8 mouse cellular contexts compared by ENCODE assay signal in genomic region chr8:125254188-125255005, GRCm38 (mm10).
DNase-seq lines count a peak whose midpoint lies in the region; ATAC-seq and TF ChIP-seq lines count a peak whose summit lies in the region.

No protein-coding gene starts in this region.

- no peaks in the 10 kb centered on the region for H3K9me3 ChIP-seq in forebrain, embryonic 13.5 days (replicated peaks)
- H3K9me3 ChIP-seq in heart, postnatal 0 days (replicated peaks; ENCODE audit: control insufficient read depth, low read length) = 0 out of 2 replicates have a peak, but pooled peaks cover under 1% of the 10 kb centered on the region
- no peaks in the 10 kb centered on the region for H3K9me3 ChIP-seq in liver, embryonic 14.5 days (ENCODE audit: control insufficient read depth, low read length)
- H3K9me3 ChIP-seq in neural tube, embryonic 12.5 days = no peaks in the 10 kb centered on the region
- no peaks in the 10 kb centered on the region for H3K9me3 ChIP-seq in stomach, embryonic 16.5 days (replicated peaks; ENCODE audit: control insufficient read depth, low read length)

- H3K4me2 ChIP-seq in forebrain, embryonic 13.5 days = peak overlapping the region; percentile 85
- peak overlapping the region; percentile 70 for H3K4me2 ChIP-seq in heart, postnatal 0 days (ENCODE audit: low read depth, low read length)
- H3K4me2 ChIP-seq in liver, embryonic 14.5 days (ENCODE audit: low read depth) = peak overlapping the region; percentile 35; the same call in 1 of the 2 replicates
- peak overlapping the region; percentile 72 for H3K4me2 ChIP-seq in neural tube, embryonic 12.5 days (replicated peaks)
- peak overlapping the region; percentile 72 for H3K4me2 ChIP-seq in stomach, embryonic 16.5 days (ENCODE audit: low read depth, low read length)

- peak overlapping the region; percentile 49 for H3K4me3 ChIP-seq in forebrain, embryonic 13.5 days
- peak overlapping the region; percentile 35 for H3K4me3 ChIP-seq in heart, postnatal 0 days (ENCODE audit: low read depth, low read length)
- H3K4me3 ChIP-seq in liver, embryonic 14.5 days (ENCODE audit: insufficient read depth in 1 of 2, low read depth in 2 of 2, low read length in 2 of 2) = peak overlapping the region in 1 of 2 experiments; percentile 38; a peak in 2 of 4 replicates
- H3K4me3 ChIP-seq in neural tube, embryonic 12.5 days = peak overlapping the region; percentile 28
- H3K4me3 ChIP-seq in stomach, embryonic 16.5 days (replicated peaks; ENCODE audit: low read length) = peak overlapping the region; percentile 45

- DNase-seq in CD4-positive, CD25-positive, alpha-beta regulatory T cell, adult 2 months (ENCODE audit: low read depth, low spot score) = peak; percentile 85
- DNase-seq in c-Kit-positive CD71-positive TER-119-negative erythroid progenitor cells, embryonic 14.5 days (ENCODE audit: low read depth) = peak; percentile 9
- peak; percentile 84 for DNase-seq in heart, postnatal 0 days (ENCODE audit: low spot score)
- DNase-seq in kidney, postnatal 36 days = peak; percentile 87 to 89
- DNase-seq in liver, embryonic 14.5 days (ENCODE audit: low read depth in 3 of 3, low spot score in 3 of 3) = peak; percentile 7 to 12 (median 11)

- no peak for TF ChIP-seq CTCF in heart, postnatal 0 days (IDR thresholded peaks at IDR 0.05; ENCODE audit: low read depth)
- TF ChIP-seq CTCF in liver, embryonic 14.5 days (IDR thresholded peaks at IDR 0.05; ENCODE audit: low read depth) = no peak

- peak; percentile 91 for ATAC-seq in forebrain, embryonic 13.5 days
- peak; percentile 81 for ATAC-seq in heart, postnatal 0 days (ENCODE audit: insufficient read depth, low read depth)
- no peak for ATAC-seq in liver, embryonic 14.5 days (ENCODE audit: insufficient read depth)
- peak; percentile 68 for ATAC-seq in neural tube, embryonic 12.5 days (ENCODE audit: low FRiP score, low read depth)
- peak; percentile 74 for ATAC-seq in stomach, embryonic 16.5 days (ENCODE audit: insufficient read depth, low FRiP score)

- peak overlapping the region; percentile 72 for H3K9ac ChIP-seq in forebrain, embryonic 13.5 days
- peak overlapping the region; percentile 32 for H3K9ac ChIP-seq in heart, postnatal 0 days (replicated peaks; ENCODE audit: low read depth, low read length)
- no peak overlapping the region for H3K9ac ChIP-seq in liver, embryonic 14.5 days (replicated peaks)
- peak overlapping the region; percentile 60 for H3K9ac ChIP-seq in neural tube, embryonic 12.5 days
- peak overlapping the region; percentile 68 for H3K9ac ChIP-seq in stomach, embryonic 16.5 days (ENCODE audit: low read length)

- under 1% methylated on average over 23 of the region's 23 CpGs for WGBS in forebrain, embryonic 13.5 days
- 16% methylated on average over 23 of the region's 23 CpGs for whole genome bisulfite sequencing in heart, postnatal 0 days
- 24% methylated on average over 23 of the region's 23 CpGs for WGBS in liver, embryonic 14.5 days (ENCODE audit: insufficient replicate concordance)
- 17% methylated on average over 23 of the region's 23 CpGs for WGBS in neural tube, embryonic 12.5 days
- 27% methylated on average over 23 of the region's 23 CpGs for WGBS in stomach, embryonic 16.5 days

- H3K27ac ChIP-seq in forebrain, embryonic 13.5 days = peak overlapping the region; percentile 95
- H3K27ac ChIP-seq in heart, postnatal 0 days (ENCODE audit: low read depth) = peak overlapping the region; percentile 88
- H3K27ac ChIP-seq in liver, embryonic 14.5 days = no peak overlapping the region
- H3K27ac ChIP-seq in neural tube, embryonic 12.5 days = peak overlapping the region; percentile 67; the same call in 1 of the 2 replicates
- H3K27ac ChIP-seq in stomach, embryonic 16.5 days (ENCODE audit: low read length) = peak overlapping the region; percentile 73

- no peak for TF ChIP-seq EP300 in heart, postnatal 0 days (IDR thresholded peaks at IDR 0.05; ENCODE audit: low read depth)
- TF ChIP-seq EP300 in liver, embryonic 14.5 days (IDR thresholded peaks at IDR 0.05; ENCODE audit: low read depth) = no peak

- H3K4me1 ChIP-seq in forebrain, embryonic 13.5 days = peaks cover 27% of the 10 kb centered on the region
- peaks cover 19% of the 10 kb centered on the region for H3K4me1 ChIP-seq in heart, postnatal 0 days (ENCODE audit: control insufficient read depth, insufficient read depth)
- no peaks in the 10 kb centered on the region; a peak in 1 of 4 replicates for H3K4me1 ChIP-seq in liver, embryonic 14.5 days (replicated peaks; ENCODE audit: control insufficient read depth in 2 of 2, insufficient read depth in 2 of 2, low read length in 1 of 2)
- peaks cover 20% of the 10 kb centered on the region for H3K4me1 ChIP-seq in neural tube, embryonic 12.5 days
- H3K4me1 ChIP-seq in stomach, embryonic 16.5 days (ENCODE audit: control insufficient read depth, insufficient read depth, low read length) = peaks cover 11% of the 10 kb centered on the region; the same call in 1 of the 2 replicates

- H3K27me3 ChIP-seq in forebrain, embryonic 13.5 days = no peaks in the 10 kb centered on the region
- H3K27me3 ChIP-seq in heart, postnatal 0 days (ENCODE audit: control insufficient read depth, insufficient read depth, low read length) = no peaks in the 10 kb centered on the region
- H3K27me3 ChIP-seq in liver, embryonic 14.5 days (ENCODE audit: control insufficient read depth, insufficient read depth, low read length) = no peaks in the 10 kb centered on the region
- no peaks in the 10 kb centered on the region for H3K27me3 ChIP-seq in neural tube, embryonic 12.5 days (replicated peaks)
- no peaks in the 10 kb centered on the region for H3K27me3 ChIP-seq in stomach, embryonic 16.5 days (ENCODE audit: control insufficient read depth, insufficient read depth, low read length)

- no peaks in the 10 kb centered on the region for H3K36me3 ChIP-seq in forebrain, embryonic 13.5 days (ENCODE audit: poor library complexity, severe bottlenecking)
- no peaks in the 10 kb centered on the region for H3K36me3 ChIP-seq in heart, postnatal 0 days (replicated peaks; ENCODE audit: control insufficient read depth, insufficient read depth, low read length)
- no peaks in the 10 kb centered on the region for H3K36me3 ChIP-seq in liver, embryonic 14.5 days (replicated peaks; ENCODE audit: control insufficient read depth, insufficient read depth, low read depth)
- H3K36me3 ChIP-seq in neural tube, embryonic 12.5 days = no peaks in the 10 kb centered on the region
- no peaks in the 10 kb centered on the region for H3K36me3 ChIP-seq in stomach, embryonic 16.5 days (ENCODE audit: control insufficient read depth, insufficient read depth, low read length)

Comparison
In these comparisons a context has a peak if more than half of its experiments do, and no peak if none do; other contexts are left out.
1. DNase-seq: peak in every context shown above with its lines; median percentile 88 in kidney, postnatal 36 days; 85 in CD4-positive, CD25-positive, alpha-beta regulatory T cell, adult 2 months; 84 in heart, postnatal 0 days; 11 in liver, embryonic 14.5 days; 9 in c-Kit-positive CD71-positive TER-119-negative erythroid progenitor cells, embryonic 14.5 days.
2. H3K4me2 ChIP-seq: peak in every context shown above with its lines; median percentile 85 in forebrain, embryonic 13.5 days; 72 in neural tube, embryonic 12.5 days; 72 in stomach, embryonic 16.5 days; 70 in heart, postnatal 0 days; 35 in liver, embryonic 14.5 days.